17 mouse cellular contexts compared by ENCODE assay signal in genomic region chr7:70166081-70166480, GRCm38 (mm10).
"Had no signal": no experiment of that assay in that cellular context is flagged by ENCODE, and none has a peak within 500 bp of the region (broad histone marks: within the 10 kb centered on the region; RNA-seq: fewer than 3 reads in every experiment).

No protein-coding gene starts in this region.

- DNase-seq: lung, adult 18-20 months; lung, embryonic 14.5 days; lung, postnatal 10 days; lung, postnatal 4 days; midbrain, embryonic 14.5 days; retina, postnatal 1 day; right cerebral cortex, adult 18-20 months; right cerebral cortex, postnatal 25 days; right cerebral cortex, postnatal 4 days; spleen, adult 18-20 months; thymus, adult 18-20 months; thymus, postnatal 14 days; thymus, postnatal 36 days had no signal

- H3K27me3 ChIP-seq: neural tube, embryonic 15.5 days had no signal

- H3K27ac ChIP-seq: liver, embryonic 14.5 days; neural tube, embryonic 13.5 days; neural tube, embryonic 15.5 days had no signal

- H3K9ac ChIP-seq: liver, embryonic 14.5 days; lung, embryonic 14.5 days; neural tube, embryonic 13.5 days; neural tube, embryonic 15.5 days had no signal

- H3K36me3 ChIP-seq: neural tube, embryonic 13.5 days; neural tube, embryonic 15.5 days had no signal

- H3K4me1 ChIP-seq: neural tube, embryonic 13.5 days; neural tube, embryonic 15.5 days had no signal

- H3K4me2 ChIP-seq: lung, embryonic 14.5 days; neural tube, embryonic 13.5 days; neural tube, embryonic 15.5 days had no signal

- H3K9me3 ChIP-seq: neural tube, embryonic 13.5 days; neural tube, embryonic 15.5 days had no signal

- H3K4me3 ChIP-seq: myocyte; neural tube, embryonic 13.5 days; neural tube, embryonic 15.5 days had no signal
